Mouse (Mus musculus): ENCODE measurements at regions not wholly inside any gene's neighbourhood (a gene's known extent, or its start where the extent isn't known, plus 50 kb on each side); places are given as distances from the start of the nearest gene placed in this dataset.

DNA sequence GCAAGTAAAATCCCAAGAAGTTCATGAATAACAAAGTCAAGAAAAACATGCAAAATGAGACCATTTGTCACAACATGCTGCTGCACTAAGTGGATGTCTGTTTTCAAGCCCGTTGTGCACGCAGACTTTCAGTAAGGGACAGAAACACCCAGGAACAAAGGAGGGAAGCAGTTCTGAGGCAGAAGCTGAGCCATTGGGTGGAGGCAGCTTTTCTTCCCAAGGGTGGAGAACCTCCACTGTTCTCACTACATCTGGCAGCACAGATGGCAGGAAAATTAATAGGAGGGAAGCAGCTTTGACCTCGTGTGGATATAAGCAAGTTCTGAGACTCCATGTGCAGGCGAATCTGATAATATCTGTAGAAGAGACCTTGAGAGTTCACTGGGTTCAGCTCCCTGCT is 1529.3 kb downstream of the Efnb2 start:
- no peak for DNase-seq
- H3K27me3 ChIP-seq (ENCODE audit: control insufficient read depth, insufficient read depth, low read length) = no peaks in the 10 kb centered on the region
- H3K4me3 ChIP-seq (replicated peaks; ENCODE audit: insufficient read depth, low read depth, low read length) = no peak overlapping the region
- TF ChIP-seq CTCF (IDR thresholded peaks at IDR 0.05; ENCODE audit: borderline replicate concordance, insufficient read depth, low read depth, low read length) (no peak), POLR2A (IDR thresholded peaks at IDR 0.05; ENCODE audit: borderline replicate concordance, insufficient read depth, low read length) (no peak)
- WGBS = 39% methylated on average over 4 of the region's 4 CpGs
- H3K4me1 ChIP-seq (ENCODE audit: control insufficient read depth, insufficient read depth, low read length) = no peaks in the 10 kb centered on the region
- no peak overlapping the region for H3K27ac ChIP-seq (ENCODE audit: insufficient read depth, low read length)

DNA sequence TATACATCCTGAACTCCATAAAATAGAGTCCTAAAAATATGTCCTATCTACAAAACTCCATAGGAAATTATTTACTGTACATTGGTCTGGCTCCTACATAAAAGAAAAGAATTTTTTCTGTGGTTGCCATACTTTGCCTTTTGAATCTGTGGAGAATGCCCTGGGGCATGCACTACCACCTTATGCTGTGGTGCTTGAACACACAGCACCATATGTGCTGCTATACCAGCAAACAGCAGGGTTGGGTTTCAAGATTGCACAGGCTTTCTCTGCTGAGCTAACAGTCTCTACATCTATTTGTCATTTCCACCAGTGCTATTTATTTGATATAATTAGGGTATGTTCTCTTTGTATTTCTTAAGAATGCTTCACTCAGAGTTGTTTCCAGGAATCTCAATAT is 1552.2 kb downstream of the Efnb2 start:
- H3K4me3 ChIP-seq (replicated peaks; ENCODE audit: insufficient read depth, low read depth, low read length) = no peak overlapping the region

DNA sequence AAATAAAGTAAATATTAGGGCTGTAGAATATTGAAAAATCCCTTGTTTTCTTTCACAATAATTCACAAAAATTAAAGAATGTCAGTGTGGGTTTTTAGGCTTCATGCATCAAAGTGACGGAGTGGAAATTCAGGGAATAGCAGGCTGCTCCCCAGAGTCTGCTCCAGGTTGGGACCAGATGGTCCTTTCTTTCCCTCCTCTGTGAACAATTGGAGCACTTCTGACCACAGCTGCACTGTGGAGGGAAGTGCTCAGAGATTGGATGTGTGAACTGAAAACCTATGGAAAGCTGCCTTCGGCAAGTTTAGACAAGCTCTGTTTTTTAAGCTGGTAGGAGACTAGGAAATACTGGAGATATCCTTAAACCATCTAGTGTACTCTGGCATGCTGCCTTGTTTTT is 1563.5 kb downstream of the Efnb2 start:
- Histone ChIP-seq H3K4me1 (ENCODE audit: control insufficient read depth, insufficient read depth, low read length) (no peaks in the 10 kb centered on the region), H3K27ac (ENCODE audit: insufficient read depth, low read length) (no peak overlapping the region), H3K27me3 (ENCODE audit: control insufficient read depth, insufficient read depth, low read length) (no peaks in the 10 kb centered on the region), H3K4me3 (replicated peaks; ENCODE audit: insufficient read depth, low read depth, low read length) (no peak overlapping the region)
- 29% methylated on average over 2 of the region's 2 CpGs for whole genome bisulfite sequencing
- no peak for DNase-seq
- TF ChIP-seq POLR2A (IDR thresholded peaks at IDR 0.05; ENCODE audit: borderline replicate concordance, insufficient read depth, low read length) (no peak), CTCF (IDR thresholded peaks at IDR 0.05; ENCODE audit: borderline replicate concordance, insufficient read depth, low read depth, low read length) (no peak)

More for the DNA sequence above, 1552.2 kb downstream of the Efnb2 start:
- no peaks in the 10 kb centered on the region for H3K27me3 ChIP-seq (ENCODE audit: control insufficient read depth, insufficient read depth, low read length)
- TF ChIP-seq POLR2A (IDR thresholded peaks at IDR 0.05; ENCODE audit: borderline replicate concordance, insufficient read depth, low read length) = no peak
- no peak for TF ChIP-seq CTCF (IDR thresholded peaks at IDR 0.05; ENCODE audit: borderline replicate concordance, insufficient read depth, low read depth, low read length)
- H3K27ac ChIP-seq (ENCODE audit: insufficient read depth, low read length) = no peak overlapping the region
- no peaks in the 10 kb centered on the region for H3K4me1 ChIP-seq (ENCODE audit: control insufficient read depth, insufficient read depth, low read length)
- DNase-seq = no peak

DNA sequence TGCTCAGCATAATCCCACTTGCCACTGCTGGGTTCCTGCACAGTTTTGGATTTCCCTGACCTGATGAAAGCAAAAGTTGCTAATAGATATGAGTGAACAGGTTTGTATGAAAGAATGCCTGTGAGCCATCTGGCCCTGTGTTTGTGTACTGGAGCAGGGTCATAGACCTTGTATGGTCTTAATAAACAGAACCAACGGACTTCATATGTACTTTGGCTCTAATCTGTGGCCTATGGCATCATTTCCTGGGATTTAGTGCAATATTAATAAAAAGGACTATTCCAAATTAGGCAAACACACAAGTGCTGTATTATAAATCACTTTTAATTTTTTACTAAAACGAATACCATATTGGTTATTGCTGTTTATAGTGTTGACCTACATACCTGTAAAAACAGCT is 1568.2 kb downstream of the Efnb2 start:
- Histone ChIP-seq H3K4me3 (replicated peaks; ENCODE audit: insufficient read depth, low read depth, low read length) (no peak overlapping the region), H3K4me1 (ENCODE audit: control insufficient read depth, insufficient read depth, low read length) (no peaks in the 10 kb centered on the region), H3K27me3 (ENCODE audit: control insufficient read depth, insufficient read depth, low read length) (no peaks in the 10 kb centered on the region), H3K27ac (ENCODE audit: insufficient read depth, low read length) (no peak overlapping the region)
- DNase-seq = no peak
- 54% methylated on average over 2 of the region's 2 CpGs for WGBS
- no peak for TF ChIP-seq POLR2A (IDR thresholded peaks at IDR 0.05; ENCODE audit: borderline replicate concordance, insufficient read depth, low read length)
- TF ChIP-seq CTCF (IDR thresholded peaks at IDR 0.05; ENCODE audit: borderline replicate concordance, insufficient read depth, low read depth, low read length) = no peak

DNA sequence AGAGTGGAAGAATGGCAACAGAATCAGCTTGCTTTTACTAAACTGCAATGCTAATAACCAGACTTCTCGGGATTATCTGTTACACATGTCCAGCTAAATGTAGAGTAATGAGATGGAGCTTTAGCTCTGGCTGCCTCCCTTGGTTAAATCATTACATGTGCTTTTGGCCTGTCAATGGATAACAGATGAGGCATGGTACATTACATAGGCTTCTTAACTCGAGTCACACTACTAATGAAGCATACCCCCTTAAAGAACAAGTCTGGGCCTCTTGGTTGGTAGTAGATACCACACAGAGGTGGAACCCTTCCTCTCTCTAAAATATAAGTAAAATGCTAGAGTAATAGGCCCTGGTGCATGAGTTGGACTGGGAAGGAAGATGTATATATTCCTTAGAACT is 1572.9 kb downstream of the Efnb2 start:
- DNase-seq = no peak
- Histone ChIP-seq H3K27ac (ENCODE audit: insufficient read depth, low read length) (no peak overlapping the region), H3K4me3 (replicated peaks; ENCODE audit: insufficient read depth, low read depth, low read length) (no peak overlapping the region), H3K27me3 (ENCODE audit: control insufficient read depth, insufficient read depth, low read length) (no peaks in the 10 kb centered on the region), H3K4me1 (ENCODE audit: control insufficient read depth, insufficient read depth, low read length) (no peaks in the 10 kb centered on the region)
- TF ChIP-seq CTCF (IDR thresholded peaks at IDR 0.05; ENCODE audit: borderline replicate concordance, insufficient read depth, low read depth, low read length) (no peak), POLR2A (IDR thresholded peaks at IDR 0.05; ENCODE audit: borderline replicate concordance, insufficient read depth, low read length) (no peak)
- WGBS = 39% methylated on average over 2 of the region's 2 CpGs

DNA sequence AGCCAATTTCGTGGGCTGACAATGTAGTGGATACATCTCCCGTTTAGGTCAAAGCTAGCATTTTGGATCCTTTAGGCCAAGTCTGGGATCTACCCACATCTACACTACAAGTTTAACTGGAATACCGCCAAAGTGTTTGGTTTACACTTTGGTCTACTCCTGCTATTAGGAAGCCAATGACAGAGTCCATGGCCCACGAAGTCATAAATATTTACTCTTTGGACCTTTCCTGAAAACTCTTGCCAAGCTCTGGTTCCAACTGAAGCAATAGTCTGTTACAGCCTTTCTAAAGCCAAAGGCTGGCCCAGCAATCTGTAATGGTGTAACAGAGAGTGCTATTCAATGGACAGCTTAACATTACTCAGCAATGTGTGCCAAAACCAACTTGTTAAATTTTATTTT is 1600.8 kb downstream of the Efnb2 start:
- 72% methylated on average over 4 of the region's 4 CpGs for WGBS
- no peak for DNase-seq
- Histone ChIP-seq H3K27ac (ENCODE audit: insufficient read depth, low read length) (no peak overlapping the region), H3K4me1 (ENCODE audit: control insufficient read depth, insufficient read depth, low read length) (no peaks in the 10 kb centered on the region), H3K4me3 (replicated peaks; ENCODE audit: insufficient read depth, low read depth, low read length) (no peak overlapping the region), H3K27me3 (ENCODE audit: control insufficient read depth, insufficient read depth, low read length) (no peaks in the 10 kb centered on the region)
- TF ChIP-seq POLR2A (IDR thresholded peaks at IDR 0.05; ENCODE audit: borderline replicate concordance, insufficient read depth, low read length) = no peak
- no peak for TF ChIP-seq CTCF (IDR thresholded peaks at IDR 0.05; ENCODE audit: borderline replicate concordance, insufficient read depth, low read depth, low read length)

DNA sequence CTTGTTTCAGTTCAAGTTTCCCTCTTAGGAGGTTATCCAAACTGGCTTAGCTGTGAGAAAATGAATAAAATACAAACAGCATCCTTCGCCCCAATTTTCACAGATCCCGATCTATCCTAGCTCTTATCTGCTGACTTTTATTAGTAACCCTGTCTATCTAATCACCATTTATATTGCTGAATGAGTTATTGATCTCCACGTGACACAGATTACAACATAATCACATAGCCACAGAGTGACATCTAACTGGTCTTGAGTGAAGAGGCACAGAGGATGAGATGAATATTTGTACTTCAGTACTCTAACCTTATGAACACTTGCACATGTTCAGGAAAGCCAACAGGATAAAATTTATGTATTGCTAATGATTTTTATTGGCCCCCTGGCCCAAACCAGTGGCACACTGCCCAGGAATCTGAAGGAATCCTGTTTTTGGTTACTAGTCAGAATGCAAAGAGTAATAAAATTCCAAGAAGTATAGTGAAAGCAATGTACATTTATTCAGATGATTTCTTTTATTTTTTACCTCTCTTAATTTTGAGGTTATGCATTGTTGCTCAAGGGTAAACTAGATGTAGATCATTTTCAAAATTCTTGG is 1634.7 kb downstream of the Efnb2 start:
- no peak for TF ChIP-seq POLR2A (IDR thresholded peaks at IDR 0.05; ENCODE audit: borderline replicate concordance, insufficient read depth, low read length)
- no peak for TF ChIP-seq CTCF (IDR thresholded peaks at IDR 0.05; ENCODE audit: borderline replicate concordance, insufficient read depth, low read depth, low read length)
- DNase-seq = no peak
- Histone ChIP-seq H3K27me3 (ENCODE audit: control insufficient read depth, insufficient read depth, low read length) (no peaks in the 10 kb centered on the region), H3K27ac (ENCODE audit: insufficient read depth, low read length) (no peak overlapping the region), H3K4me1 (ENCODE audit: control insufficient read depth, insufficient read depth, low read length) (no peaks in the 10 kb centered on the region), H3K4me3 (replicated peaks; ENCODE audit: insufficient read depth, low read depth, low read length) (no peak overlapping the region)
- 97% methylated on average over 3 of the region's 3 CpGs for WGBS

DNA sequence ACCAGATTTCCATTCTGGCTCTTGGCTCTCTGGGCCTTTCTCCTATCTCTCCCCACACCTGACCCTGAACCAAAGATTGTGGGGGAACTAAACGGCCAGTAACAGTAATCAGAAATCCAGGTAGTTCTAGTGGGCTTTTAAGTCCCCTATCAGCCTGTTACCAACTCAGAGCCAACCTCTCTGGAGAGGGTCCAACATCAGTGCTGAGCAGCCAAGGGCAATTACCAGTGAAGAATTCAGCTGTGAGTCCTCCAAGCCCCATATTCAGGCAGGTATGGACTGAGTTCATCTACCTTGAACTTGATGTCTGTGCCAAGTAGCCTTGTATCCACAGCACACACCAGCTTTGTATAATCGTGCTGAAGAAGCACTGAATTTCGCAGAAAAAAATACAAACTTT is 1636.7 kb downstream of the Efnb2 start:
- TF ChIP-seq CTCF (IDR thresholded peaks at IDR 0.05; ENCODE audit: borderline replicate concordance, insufficient read depth, low read depth, low read length) (no peak), POLR2A (IDR thresholded peaks at IDR 0.05; ENCODE audit: borderline replicate concordance, insufficient read depth, low read length) (no peak)
- Histone ChIP-seq H3K27ac (ENCODE audit: insufficient read depth, low read length) (no peak overlapping the region), H3K27me3 (ENCODE audit: control insufficient read depth, insufficient read depth, low read length) (no peaks in the 10 kb centered on the region), H3K4me3 (replicated peaks; ENCODE audit: insufficient read depth, low read depth, low read length) (no peak overlapping the region), H3K4me1 (ENCODE audit: control insufficient read depth, insufficient read depth, low read length) (no peaks in the 10 kb centered on the region)
- 45% methylated on average over 3 of the region's 3 CpGs for WGBS
- DNase-seq = no peak

All from cerebellum, adult 2 months (tissue).